Mouse (Mus musculus): ENCODE measurements around the gene Micall1. TPM values are rescaled to one million over a fixed set of nuclear protein-coding genes. Genes with fewer than 3 reads are reported as not detected.
A peak's percentile ranks its signal among the peaks of the same experiment; 100 is the strongest.

The Micall1 gene
- polyA plus RNA-seq, 1 experiment from 2014 or later: 12.2 TPM

- 90% methylated on average over 10 of the region's 10 CpGs for WGBS
- Histone ChIP-seq H3K9ac (replicated peaks) (no peak overlapping the region), H3K9me3 (peaks cover 6% of the 10 kb centered on the region; the same call in 1 of the 2 replicates), H3K27me3 (no peaks in the 10 kb centered on the region), H3K36me3 (peaks cover 88% of the 10 kb centered on the region), H3K4me2 (no peak overlapping the region), H3K4me3 (replicated peaks) (no peak overlapping the region), H3K27ac (no peak overlapping the region), H3K4me1 (replicated peaks) (peaks cover 14% of the 10 kb centered on the region)
- no peak for ATAC-seq (ENCODE audit: insufficient number of reproducible peaks, insufficient read depth, low FRiP score, low TSS enrichment, low read depth)
These were observed 22.1 kb downstream of the Micall1 start for GRCm38 (mm10) chr15:79130782-79131181.

DNA sequence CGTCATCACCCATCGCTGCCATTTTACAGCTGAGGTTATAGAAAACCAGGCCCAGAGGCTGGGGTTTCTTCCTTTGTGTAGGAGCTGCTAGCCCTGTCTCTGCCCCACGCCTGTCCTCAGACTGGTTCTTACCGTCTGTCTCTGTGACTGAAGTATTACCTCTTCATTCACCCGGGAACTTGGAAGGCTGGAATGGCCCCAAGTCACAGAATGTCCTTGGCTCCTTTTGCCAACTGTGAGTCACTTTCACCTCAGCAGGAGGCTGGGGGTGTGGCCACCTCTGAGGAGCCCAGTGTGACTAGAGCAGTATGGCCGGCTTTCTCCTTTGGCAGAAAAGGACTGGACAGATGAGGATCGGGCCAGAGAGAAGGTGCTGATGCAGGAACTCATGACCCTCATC, 22.7 kb downstream of the Micall1 start:
- Histone ChIP-seq H3K27ac (no peak overlapping the region), H3K4me3 (replicated peaks) (no peak overlapping the region), H3K36me3 (peaks cover 82% of the 10 kb centered on the region), H3K4me1 (replicated peaks) (peaks cover 20% of the 10 kb centered on the region), H3K9ac (replicated peaks) (no peak overlapping the region), H3K4me2 (no peak overlapping the region), H3K27me3 (no peaks in the 10 kb centered on the region), H3K9me3 (peaks cover 6% of the 10 kb centered on the region; the same call in 1 of the 2 replicates)
- WGBS: 64% methylated on average over 7 of the region's 7 CpGs
- no peak for ATAC-seq (ENCODE audit: insufficient number of reproducible peaks, insufficient read depth, low FRiP score, low TSS enrichment, low read depth)

DNA sequence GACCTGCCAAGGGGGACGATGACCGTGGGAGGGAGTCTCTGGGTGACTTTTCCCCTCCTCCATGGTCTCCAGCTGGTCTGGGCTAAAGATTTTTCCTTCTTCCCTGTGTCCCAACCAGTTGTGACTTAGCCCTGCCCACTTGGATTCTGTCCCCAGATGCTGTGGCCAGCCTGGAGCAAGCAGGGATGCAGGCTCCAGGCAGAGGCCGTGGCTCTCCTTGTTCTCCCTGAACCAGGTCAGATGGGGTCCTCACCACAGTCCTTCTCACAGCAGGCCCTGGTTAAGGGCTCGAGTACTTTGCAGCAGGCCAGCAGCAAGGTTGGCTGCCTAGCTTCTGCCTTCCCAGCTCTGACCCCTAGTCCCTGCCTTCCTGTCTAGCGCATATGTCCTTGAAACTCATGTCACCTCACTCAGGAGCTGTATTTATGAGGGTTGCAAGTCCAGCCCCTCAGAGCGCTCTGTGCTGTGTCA, 24.5 kb downstream of the Micall1 start:
- 80% methylated on average over 6 of the region's 6 CpGs for WGBS
- Histone ChIP-seq H3K4me2 (no peak overlapping the region), H3K4me1 (replicated peaks) (peaks cover 21% of the 10 kb centered on the region), H3K4me3 (replicated peaks) (no peak overlapping the region), H3K27ac (no peak overlapping the region), H3K9me3 (0 out of 2 replicates have a peak, but pooled peaks cover under 1% of the 10 kb centered on the region), H3K27me3 (no peaks in the 10 kb centered on the region), H3K9ac (replicated peaks) (no peak overlapping the region), H3K36me3 (peaks cover 64% of the 10 kb centered on the region)
- ATAC-seq (ENCODE audit: insufficient number of reproducible peaks, insufficient read depth, low FRiP score, low TSS enrichment, low read depth): no peak

DNA sequence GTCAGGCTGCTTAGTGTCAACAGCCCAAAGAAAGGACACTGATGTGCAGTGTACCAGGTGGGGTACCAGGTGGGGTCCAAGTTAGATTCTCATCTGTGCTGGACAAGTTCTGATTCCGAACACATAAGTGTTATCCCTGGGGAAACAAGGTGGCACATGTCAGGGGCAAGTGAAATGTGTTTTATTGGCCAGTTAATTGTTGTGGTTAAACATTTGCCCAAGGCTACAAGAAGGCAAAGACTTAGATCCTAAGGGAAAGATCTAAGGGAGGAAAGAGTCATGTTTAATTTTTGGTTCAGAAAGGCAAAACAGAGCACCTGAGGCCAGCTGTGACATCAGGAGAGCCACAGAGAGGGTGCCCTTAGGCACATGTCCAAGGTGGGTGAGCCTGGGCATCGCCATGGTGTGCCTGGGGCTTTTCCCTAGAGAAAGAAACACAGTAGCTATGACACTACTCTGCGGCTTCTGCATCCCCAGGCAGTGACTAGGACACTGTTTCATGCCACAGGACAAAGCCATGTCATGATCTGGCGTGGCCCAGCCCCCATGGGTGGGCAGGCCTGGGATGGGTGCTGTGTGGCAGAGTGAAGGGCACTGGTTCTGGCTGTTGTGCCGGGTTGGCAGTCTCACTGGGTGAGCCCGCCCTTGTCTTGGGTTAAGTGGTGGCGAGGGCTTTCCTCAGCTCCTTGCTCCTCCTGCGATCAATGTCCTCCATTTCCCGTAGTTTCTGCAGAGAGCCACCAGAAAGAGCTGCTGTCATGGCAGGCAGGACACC, 26.0 kb downstream of the Micall1 start:
- WGBS: 86% methylated on average over 9 of the region's 9 CpGs
- Histone ChIP-seq H3K27me3 (no peaks in the 10 kb centered on the region), H3K9me3 (no peaks in the 10 kb centered on the region), H3K36me3 (peaks cover 51% of the 10 kb centered on the region), H3K27ac (peak overlapping the region; percentile 65), H3K4me1 (replicated peaks) (peaks cover 21% of the 10 kb centered on the region), H3K9ac (replicated peaks) (0 out of 2 replicates have a peak overlapping the region, but pooled peaks have one; percentile 34), H3K4me2 (no peak overlapping the region), H3K4me3 (replicated peaks) (no peak overlapping the region)
- no peak for ATAC-seq (ENCODE audit: insufficient number of reproducible peaks, insufficient read depth, low FRiP score, low TSS enrichment, low read depth)

- WGBS: 75% methylated on average over 9 of the region's 9 CpGs
- 0 out of 2 replicates have a peak overlapping the region, but pooled peaks have one; percentile 34 for H3K9ac ChIP-seq (replicated peaks)
These were observed 26.6 kb downstream of the Micall1 start for GRCm38 (mm10) chr15:79135332-79135731.

DNA sequence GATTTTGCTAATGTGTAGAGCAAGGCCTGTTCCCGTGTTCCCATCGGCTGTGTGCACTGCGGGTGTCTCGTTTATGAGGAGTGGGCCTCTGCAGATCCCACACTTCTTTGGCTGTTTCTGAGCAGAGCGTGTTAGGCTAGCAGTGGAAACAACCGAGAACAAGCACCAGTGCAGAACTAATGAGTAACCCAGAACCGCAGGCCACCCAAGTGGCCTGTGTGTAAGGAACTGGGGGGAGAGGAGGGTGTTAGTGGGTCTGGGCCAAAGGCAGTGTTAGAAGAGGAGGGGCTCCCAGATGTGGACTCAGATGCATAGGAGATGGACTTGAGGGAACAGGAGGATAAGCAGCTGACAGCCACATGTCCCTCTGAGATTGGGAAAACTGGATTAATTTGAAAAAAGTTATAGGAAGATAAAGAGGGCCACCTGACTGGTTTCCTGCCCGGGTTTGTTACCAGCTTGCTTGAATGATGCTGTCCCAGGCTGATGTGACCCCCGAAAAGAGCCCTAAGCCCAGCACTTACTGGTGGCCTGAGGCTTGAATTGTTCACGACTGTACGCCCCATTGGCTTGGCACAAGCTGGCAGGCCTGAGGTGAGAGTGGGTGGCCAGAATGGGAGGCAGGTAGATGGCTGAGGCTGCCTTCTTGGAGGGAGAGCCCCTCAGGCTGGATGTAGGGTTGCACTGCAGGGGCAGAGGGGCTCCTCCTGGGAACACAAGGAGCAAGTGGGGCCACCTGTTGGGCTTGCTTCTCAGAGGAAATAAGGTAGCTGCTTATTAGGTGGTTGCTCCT, 27.3 kb downstream of the Micall1 start:
- Histone ChIP-seq H3K36me3 (peaks cover 38% of the 10 kb centered on the region), H3K4me1 (replicated peaks) (peaks cover 27% of the 10 kb centered on the region), H3K27ac (peak overlapping the region; percentile 65), H3K9me3 (no peaks in the 10 kb centered on the region), H3K9ac (replicated peaks) (no peak overlapping the region), H3K4me2 (no peak overlapping the region; the same call in 1 of the 2 replicates), H3K4me3 (replicated peaks) (no peak overlapping the region), H3K27me3 (no peaks in the 10 kb centered on the region)
- 52% methylated on average over 11 of the region's 11 CpGs for WGBS
- ATAC-seq (ENCODE audit: insufficient number of reproducible peaks, insufficient read depth, low FRiP score, low TSS enrichment, low read depth): peak; percentile 17; the same call in 1 of the 2 replicates

More at GRCm38 (mm10) chr15:79135332-79135731, 26.6 kb downstream of the Micall1 start:
- H3K4me3 ChIP-seq (replicated peaks): no peak overlapping the region
- H3K36me3 ChIP-seq: peaks cover 45% of the 10 kb centered on the region
- no peak for ATAC-seq (ENCODE audit: insufficient number of reproducible peaks, insufficient read depth, low FRiP score, low TSS enrichment, low read depth)
- H3K27ac ChIP-seq: peak overlapping the region; percentile 65
- no peaks in the 10 kb centered on the region for H3K9me3 ChIP-seq
- H3K4me1 ChIP-seq (replicated peaks): peaks cover 22% of the 10 kb centered on the region
- no peak overlapping the region; the same call in 1 of the 2 replicates for H3K4me2 ChIP-seq
- H3K27me3 ChIP-seq: no peaks in the 10 kb centered on the region

- H3K27me3 ChIP-seq: no peaks in the 10 kb centered on the region
- peaks cover 35% of the 10 kb centered on the region for H3K4me1 ChIP-seq (replicated peaks)
- H3K4me3 ChIP-seq (replicated peaks): no peak overlapping the region
- H3K4me2 ChIP-seq: no peak overlapping the region
- no peak overlapping the region for H3K27ac ChIP-seq
- no peaks in the 10 kb centered on the region for H3K9me3 ChIP-seq
- ATAC-seq (ENCODE audit: insufficient number of reproducible peaks, insufficient read depth, low FRiP score, low TSS enrichment, low read depth): no peak
- 62% methylated on average over 10 of the region's 10 CpGs for WGBS
- H3K9ac ChIP-seq (replicated peaks): no peak overlapping the region
- peaks cover 11% of the 10 kb centered on the region for H3K36me3 ChIP-seq
These were observed 30.9 kb downstream of the Micall1 start for GRCm38 (mm10) chr15:79139640-79140039.

DNA sequence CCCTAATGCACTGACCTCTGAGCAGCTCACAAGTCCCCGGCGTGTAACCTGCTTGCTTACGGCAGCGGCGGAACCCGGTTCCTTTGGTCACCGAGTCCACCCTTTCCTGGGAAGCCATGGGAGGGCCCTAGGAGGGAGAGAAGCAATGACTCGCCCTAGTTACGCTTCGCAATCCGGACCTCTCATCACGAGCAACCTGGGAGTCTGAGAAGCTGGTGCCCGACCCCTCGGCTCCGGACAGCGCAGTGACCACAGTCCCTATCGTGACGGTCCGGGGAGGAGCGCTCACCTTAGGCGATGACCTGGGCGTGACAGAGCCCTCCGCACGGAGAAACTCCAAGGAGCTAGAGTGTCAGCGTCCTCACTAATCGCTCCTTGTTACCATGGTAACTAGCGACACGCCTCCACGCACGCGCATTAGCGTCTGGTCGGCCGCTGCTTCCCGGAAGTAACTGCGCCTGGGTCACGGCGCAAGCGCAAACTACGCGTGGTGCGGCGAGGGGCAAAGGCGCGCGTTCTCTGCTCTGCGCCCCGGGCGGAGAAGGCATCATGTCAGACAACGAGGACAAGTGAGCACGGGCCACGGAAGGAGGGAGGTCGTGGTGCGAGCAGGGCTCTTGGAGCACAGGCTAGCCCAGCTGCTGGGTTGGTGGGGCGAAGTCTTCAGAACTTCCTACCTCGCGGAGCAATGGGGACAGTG, 32.3 kb downstream of the Micall1 start, which contains the start of the genes Polr2f and 1700088E04Rik:
Gene Polr2f, plus strand, starts transcription at position 144 of the 700 bp plus-strand sequence.
Gene 1700088E04Rik, minus strand, starts transcription at position 388 of the 700 bp plus-strand sequence.
- under 1% methylated on average over 57 of the region's 57 CpGs for WGBS
- peak; percentile 82 for ATAC-seq (ENCODE audit: insufficient number of reproducible peaks, insufficient read depth, low FRiP score, low TSS enrichment, low read depth)
- H3K27ac ChIP-seq: no peak within 1 kb of the TSS
- peak within 1 kb of the TSS; percentile 71 for H3K9ac ChIP-seq (replicated peaks)
- peaks cover 23% of the 10 kb centered on the region for H3K36me3 ChIP-seq
- H3K4me3 ChIP-seq (replicated peaks): peak within 1 kb of the TSS; percentile 80
- no peaks in the 10 kb centered on the region for H3K9me3 ChIP-seq
- H3K4me1 ChIP-seq (replicated peaks): peaks cover 22% of the 10 kb centered on the region
- H3K4me2 ChIP-seq: peak within 1 kb of the TSS; percentile 97
- no peaks in the 10 kb centered on the region for H3K27me3 ChIP-seq

DNA sequence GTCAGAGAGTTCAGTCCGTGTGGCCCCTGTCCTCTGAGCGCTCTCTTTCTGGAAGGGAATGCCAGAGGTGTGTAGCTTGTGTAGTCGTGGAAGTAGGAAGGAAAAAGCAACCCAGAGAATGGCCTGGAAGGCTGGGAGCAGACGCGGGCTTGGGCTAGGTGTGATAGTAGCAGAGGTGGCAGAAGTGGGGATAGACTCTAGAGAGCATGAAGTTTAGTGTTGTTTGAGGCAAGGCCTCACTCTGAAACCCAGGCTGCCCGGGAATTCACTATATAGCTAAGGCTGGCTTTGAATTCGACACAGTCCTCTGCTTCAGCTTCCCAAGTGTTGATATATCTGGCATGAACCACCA, 32.8 kb downstream of the Micall1 start:
- no peak overlapping the region for H3K27ac ChIP-seq
- ATAC-seq (ENCODE audit: insufficient number of reproducible peaks, insufficient read depth, low FRiP score, low TSS enrichment, low read depth): no peak; the same call in 1 of the 2 replicates
- peaks cover 28% of the 10 kb centered on the region for H3K36me3 ChIP-seq
- H3K4me1 ChIP-seq (replicated peaks): peaks cover 17% of the 10 kb centered on the region
- H3K27me3 ChIP-seq: no peaks in the 10 kb centered on the region
- peak overlapping the region; percentile 97 for H3K4me2 ChIP-seq
- 0% methylated on average over 7 of the region's 7 CpGs for WGBS
- peak overlapping the region; percentile 71 for H3K9ac ChIP-seq (replicated peaks)
- H3K9me3 ChIP-seq: no peaks in the 10 kb centered on the region
- peak overlapping the region; percentile 80 for H3K4me3 ChIP-seq (replicated peaks)

- Histone ChIP-seq H3K36me3 (peaks cover 44% of the 10 kb centered on the region), H3K4me2 (no peak overlapping the region), H3K9me3 (no peaks in the 10 kb centered on the region), H3K9ac (replicated peaks) (no peak overlapping the region), H3K27me3 (no peaks in the 10 kb centered on the region), H3K27ac (no peak overlapping the region), H3K4me1 (replicated peaks) (peaks cover 17% of the 10 kb centered on the region), H3K4me3 (replicated peaks) (no peak overlapping the region)
- no peak for ATAC-seq (ENCODE audit: insufficient number of reproducible peaks, insufficient read depth, low FRiP score, low TSS enrichment, low read depth)
- WGBS: 83% methylated on average over 12 of the region's 12 CpGs
These were observed 34.6 kb downstream of the Micall1 start for GRCm38 (mm10) chr15:79143316-79143715.
